Mouse (Mus musculus) right cerebral cortex, postnatal 14 days (tissue): ENCODE results near the gene Kirrel.

ENCODE experiments used
- DNase-seq: peaks from one replicate; pipeline ENCODE4 v3.0.0; 2022

The Kirrel gene

DNA sequence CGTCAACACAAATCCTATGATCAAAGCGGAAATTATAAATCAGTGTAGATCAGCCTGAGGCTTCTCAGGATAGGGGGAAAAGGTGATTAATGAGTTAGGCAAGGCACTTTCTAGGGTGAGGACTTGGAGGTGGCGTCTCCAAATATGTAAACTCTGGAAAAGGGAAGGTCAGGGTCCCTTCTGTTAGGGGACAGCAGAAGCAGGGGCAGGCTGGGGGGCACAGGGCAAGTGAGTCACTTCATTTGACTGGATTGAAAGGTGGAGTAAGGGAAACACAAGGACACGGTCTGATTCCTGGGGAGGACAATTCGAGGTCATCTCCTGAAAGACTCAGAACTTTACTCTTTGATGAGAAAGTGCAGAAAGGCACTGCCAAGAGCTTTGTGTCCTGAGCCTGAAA lies 97.6 kb downstream of the Kirrel start:
- no peak for DNase-seq

DNA sequence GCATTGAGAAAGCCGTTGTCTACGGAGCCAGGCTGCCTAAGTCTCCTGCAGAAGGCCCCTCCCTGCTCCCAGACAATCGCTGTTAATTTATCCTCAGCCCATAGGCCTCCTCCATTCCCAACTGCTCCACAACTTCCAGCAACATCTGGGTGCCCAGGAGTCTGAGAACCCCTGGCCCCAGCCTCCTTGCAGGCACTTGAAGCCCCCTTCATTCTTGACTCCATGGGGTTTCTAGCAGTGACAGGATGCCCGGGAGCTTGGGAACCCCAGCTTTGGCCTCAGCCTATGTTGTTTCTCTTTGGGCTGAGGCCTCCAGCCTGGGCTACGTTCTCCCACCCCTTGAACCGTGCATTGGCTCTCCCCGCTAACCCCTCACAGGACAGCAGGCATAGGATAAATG lies 98.4 kb downstream of the Kirrel start:
- DNase-seq: no peak

DNA sequence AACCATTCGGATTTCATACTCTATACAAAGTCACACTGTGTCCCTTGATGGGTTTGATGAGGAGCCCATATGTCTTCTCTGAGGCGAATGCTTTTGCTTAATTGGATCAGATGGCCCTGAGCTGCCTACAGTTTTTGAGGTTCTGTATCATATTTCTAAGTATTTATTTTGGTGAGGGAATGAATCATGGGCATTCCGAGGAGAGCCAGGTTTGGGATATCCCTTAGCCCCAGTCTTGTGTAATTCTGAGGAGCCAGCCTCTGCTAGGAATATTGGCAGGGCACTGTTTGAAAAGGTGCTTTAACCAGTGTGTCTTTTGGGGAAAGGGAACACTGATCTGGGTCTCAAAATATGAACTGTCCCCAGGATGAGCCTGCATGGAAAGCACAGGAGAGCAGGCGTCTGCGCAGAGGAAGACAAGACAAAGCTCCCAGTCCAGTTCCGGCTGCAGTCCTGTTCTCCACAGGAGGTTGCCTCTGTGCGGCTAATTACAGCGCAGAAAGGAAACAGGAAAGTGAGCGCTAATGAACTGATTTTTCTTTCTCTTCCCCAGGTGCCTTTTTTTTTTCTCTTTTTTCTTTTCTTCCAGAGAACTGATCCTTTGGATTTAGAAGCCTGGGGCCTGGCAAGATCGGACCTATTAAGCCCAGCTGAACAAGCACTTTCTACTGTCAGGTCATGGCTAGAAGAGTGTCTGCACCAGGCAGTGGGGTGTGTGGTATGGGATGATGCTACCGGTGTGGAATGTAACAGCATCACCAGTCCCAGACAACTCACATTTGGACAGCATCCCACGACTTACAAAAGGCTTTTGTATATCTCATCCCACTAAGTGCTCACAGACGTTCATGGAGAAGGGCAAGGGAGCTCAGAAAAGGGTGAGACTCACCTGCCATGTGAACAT lies 101.7 kb downstream of the Kirrel start:
- no peak for DNase-seq

DNA sequence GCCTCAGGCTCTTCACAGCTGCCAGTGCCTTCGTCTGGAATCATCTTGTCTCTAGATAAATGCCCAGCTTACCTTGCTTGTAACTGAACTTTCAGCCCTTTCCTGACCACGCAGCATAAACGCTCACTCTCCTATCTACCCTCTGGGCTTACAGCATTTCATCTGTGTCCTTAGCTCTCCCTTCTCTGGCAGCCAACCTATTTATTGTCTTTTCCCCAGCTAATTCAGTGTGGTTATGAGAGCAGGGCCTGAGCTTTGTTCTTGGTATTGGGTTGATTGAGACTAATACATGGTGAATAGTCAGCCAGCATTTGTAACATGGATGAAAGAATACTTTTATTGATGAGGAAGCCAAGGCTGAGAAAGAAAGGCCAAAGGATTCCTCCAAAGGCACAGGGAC lies 102.4 kb downstream of the Kirrel start:
- no peak for DNase-seq

DNA sequence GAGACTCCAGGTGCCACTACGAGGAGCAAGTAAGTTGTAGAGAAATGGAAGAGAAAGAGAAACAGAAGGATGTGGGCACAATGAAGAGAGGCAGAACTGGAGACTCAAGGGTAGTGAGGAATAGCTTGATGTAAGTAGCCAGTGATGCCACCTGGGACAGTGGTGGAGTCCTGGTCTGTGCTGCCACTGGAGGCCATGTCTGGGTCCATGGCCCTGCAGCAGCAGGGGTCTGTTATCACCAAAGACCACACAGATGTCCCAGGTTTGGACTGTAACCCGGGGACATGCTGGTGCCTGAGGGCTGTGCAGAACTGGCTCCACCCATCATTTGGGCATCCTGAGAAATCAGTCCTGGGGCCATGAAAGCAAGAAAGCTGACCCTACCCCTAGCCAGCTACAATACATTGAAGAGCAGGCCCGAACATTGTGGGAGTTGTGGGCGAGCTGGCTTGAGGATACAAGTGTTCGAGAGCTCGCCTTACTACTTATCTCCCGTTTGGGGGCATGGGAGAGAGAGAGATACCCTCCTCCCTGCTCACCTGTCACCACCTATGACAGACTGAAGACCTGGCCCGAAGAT lies 107.1 kb downstream of the Kirrel start:
- DNase-seq: no peak

DNA sequence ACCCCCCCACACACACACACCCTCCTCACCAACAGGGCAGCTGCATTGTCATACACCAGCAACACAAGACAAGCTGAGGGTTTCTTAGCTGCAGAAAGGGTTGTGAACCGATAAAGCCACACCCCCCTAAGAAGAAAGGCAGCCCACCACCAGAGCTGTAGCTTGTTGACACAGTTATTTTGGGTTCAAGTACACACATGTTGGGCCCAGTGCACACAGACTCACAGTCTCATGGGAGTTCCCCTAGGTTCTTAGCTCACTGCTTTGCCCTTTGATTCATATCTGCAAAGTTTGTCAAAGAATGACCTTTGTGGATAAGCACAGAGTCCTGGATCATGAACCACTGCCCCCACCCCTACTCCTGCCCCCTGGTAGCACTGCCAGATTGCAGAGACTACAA lies 120.6 kb downstream of the Kirrel start:
- DNase-seq: no peak

DNA sequence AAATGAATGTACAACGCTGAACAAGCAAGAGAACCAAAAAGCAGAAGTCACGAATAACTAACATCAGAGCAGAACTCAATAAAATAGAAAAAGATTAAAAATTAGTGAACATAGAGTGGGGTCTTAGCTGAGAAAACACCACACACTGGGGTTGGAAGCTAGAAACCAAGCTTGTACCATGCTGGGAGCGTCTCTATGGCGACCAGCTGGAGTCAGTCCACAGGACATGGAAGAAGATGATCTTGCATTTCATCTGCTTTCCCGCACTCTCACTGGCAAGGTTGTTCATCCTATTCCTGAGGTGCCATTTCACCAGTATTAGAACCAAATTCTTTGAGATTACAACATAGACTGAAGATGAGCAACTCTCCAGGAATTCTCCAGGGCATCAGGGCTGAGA lies 126.7 kb downstream of the Kirrel start:
- DNase-seq: no peak

DNA sequence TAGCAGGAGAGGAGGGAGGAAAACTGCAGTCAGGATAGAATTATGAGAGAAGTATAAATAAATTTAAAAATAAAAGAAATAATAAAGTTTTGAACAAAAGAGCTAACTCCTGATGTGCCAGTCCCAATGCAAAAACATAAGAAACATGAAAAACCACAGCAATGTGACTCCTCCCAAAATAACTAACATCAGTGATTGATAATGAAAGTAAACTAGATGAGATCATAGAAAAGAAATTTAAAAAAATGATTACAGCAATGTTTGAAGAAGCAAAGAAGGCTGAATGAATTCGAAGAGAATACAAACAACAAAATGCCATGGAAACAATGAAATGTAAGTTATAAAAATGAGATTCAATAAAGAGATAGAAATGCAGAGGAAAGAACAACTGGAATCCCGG lies 132.8 kb downstream of the Kirrel start:
- no peak for DNase-seq

DNA sequence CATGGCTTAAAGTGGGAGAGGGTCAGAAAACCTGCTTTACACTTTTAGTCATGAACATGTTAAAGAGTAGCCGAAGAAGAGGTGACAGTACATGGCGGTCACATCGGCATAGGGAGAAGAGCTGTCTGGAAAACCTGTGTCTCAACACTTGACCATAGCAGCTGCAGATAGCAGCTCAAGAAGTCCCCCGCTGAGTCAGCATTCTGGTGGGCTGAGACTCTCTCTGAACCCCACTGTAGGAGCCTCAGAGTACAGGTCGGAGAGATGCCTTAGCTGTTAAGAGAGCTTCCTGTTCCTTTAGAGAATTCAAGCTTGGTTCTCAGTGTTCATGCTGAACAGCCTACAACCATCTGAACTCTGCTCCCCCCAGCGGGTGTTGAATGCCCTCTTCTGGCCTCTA lies 136.0 kb downstream of the Kirrel start:
- DNase-seq: no peak

DNA sequence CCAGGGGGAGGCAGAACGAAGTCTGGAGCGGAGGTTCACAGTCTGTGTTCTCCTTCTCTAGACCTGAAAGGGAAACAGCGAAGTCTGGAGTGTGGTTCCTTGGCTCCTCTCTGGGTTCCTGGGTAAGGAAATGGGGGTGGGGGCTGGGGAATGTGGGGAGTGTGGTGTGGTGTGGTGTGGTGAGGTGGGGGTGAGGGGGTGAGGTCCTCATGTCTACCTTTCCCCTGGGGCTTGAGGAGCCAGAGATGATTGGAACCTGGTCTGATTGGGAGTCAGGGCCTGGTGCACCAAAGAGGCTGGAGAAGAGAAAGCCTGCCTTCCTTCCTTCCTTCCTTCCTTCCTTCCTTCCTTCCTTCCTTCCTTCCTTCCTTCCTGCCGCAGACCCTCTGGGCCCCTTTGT lies 140.5 kb downstream of the Kirrel start:
- DNase-seq: no peak

DNA sequence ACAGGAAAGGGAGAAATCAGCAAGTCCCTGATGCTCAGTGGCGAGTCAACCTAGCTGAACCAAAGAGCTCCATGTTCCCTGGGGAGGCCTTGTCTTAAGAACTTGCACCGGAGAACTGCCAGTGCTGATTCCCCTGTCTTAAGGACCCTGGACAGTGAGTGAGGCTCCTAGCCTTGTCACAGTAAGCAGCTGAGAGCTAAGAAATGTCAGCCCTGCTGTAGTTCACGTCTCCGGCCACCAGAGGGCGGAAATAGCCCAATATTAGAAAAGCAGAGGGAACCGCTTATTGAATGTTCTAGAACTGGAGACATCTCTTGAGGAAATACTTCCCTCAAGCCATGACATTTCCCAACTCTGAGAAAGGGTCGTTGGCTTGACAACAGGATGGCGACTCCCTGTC lies 141.2 kb downstream of the Kirrel start:
- DNase-seq: peak; percentile 71

DNA sequence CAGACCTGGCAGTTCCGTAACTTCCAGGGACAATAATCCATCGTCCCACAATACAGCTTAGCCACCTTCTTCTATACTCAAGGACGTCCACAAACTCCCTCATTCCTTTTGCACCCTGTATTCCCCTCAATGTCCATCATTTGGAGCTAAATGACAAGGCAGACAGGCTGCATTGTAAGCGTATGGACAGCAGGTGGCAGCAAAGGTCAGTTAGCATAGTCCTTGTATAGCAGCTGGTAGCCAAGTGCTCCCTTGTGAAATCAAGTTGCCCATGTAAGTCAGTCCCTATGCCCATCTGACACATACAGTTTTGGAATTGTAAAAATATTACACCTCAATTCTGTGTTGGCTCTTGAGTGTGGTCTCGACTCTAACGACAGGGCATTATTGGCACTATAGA lies 143.7 kb downstream of the Kirrel start:
- DNase-seq: peak; percentile 59
